Mouse (Mus musculus): ENCODE measurements around the gene Ciao1.

- TF ChIP-seq CTCF (IDR thresholded peaks at IDR 0.05; ENCODE audit: borderline replicate concordance, control insufficient read depth, extremely low read depth, insufficient read depth, low read length, poor library complexity) (no peak), POLR2A (IDR thresholded peaks at IDR 0.05; ENCODE audit: control insufficient read depth, extremely low read depth, insufficient read depth, low read length, poor library complexity) (no peak)
Observed at GRCm38 (mm10) chr2:127206916-127207315, 40.7 kb downstream of the Ciao1 start.

All from thymus, adult 2 months (tissue).